ENCODE assay signal across 8 mouse cellular contexts in genomic region chr11:98916376-98916775, GRCm38 (mm10). TPM values are rescaled to one million over a fixed set of nuclear protein-coding genes. Genes with fewer than 3 reads are reported as not detected.
DNase-seq lines count a peak whose midpoint lies in the region; ATAC-seq and TF ChIP-seq lines count a peak whose summit lies in the region.
"Not testable (repeated sequence)": the region's sequence is repeated elsewhere in the genome, so short reads cannot be mapped to it uniquely, and the experiment has no call there.

No protein-coding gene starts in this region.

- H3K4me2 ChIP-seq in CH12.LX (ENCODE audit: insufficient read depth, low read depth, poor library complexity, severe bottlenecking); hindbrain, postnatal 0 days (ENCODE audit: low read depth, low read length); midbrain, embryonic 14.5 days (ENCODE audit: low read length); stomach, postnatal 0 days (replicated peaks; ENCODE audit: low read depth): not testable (repeated sequence)

- not testable (repeated sequence) for TF ChIP-seq EP300 in CH12.LX (IDR thresholded peaks at IDR 0.05; ENCODE audit: low read length); stomach, postnatal 0 days (optimal IDR thresholded peaks at IDR 0.05)

- H3K79me2 ChIP-seq in CH12.LX (replicated peaks; ENCODE audit: control insufficient read depth, extremely low read depth, insufficient read depth, poor library complexity, severe bottlenecking) = peaks cover 11% of the 10 kb centered on the region

- dilution Hi-C loops in CH12.LX (cut with MboI; ENCODE audit: extremely low pct_ligation_motif_present, extremely low pct_unique_long_range_greater_than_20kb, low sequenced_read_pairs) = not testable (repeated sequence)

- H3K27ac ChIP-seq in CH12.LX (ENCODE audit: insufficient read depth, low read depth); hindbrain, postnatal 0 days; left cerebral cortex, adult 2 months; midbrain, embryonic 14.5 days (replicated peaks; ENCODE audit: low read depth, low read length); stomach, postnatal 0 days (replicated peaks): not testable (repeated sequence)

- 0 out of 2 replicates have a peak, but pooled peaks have one; percentile 38 for ATAC-seq in erythroblast, adult 5-6 weeks (replicated peaks; ENCODE audit: low FRiP score, poor library complexity, severe bottlenecking)
- ATAC-seq in hindbrain, postnatal 0 days; midbrain, embryonic 14.5 days (ENCODE audit: low FRiP score, low TSS enrichment); stomach, postnatal 0 days (ENCODE audit: low FRiP score, low TSS enrichment): not testable (repeated sequence)

- intact Hi-C loops in left cerebral cortex, adult 2 months (cut with DNase I) = not testable (repeated sequence)

- peaks cover 0 to 15% of the 10 kb centered on the region in 2 experiments; a peak in 1 of 4 replicates for H3K4me1 ChIP-seq in CH12.LX (ENCODE audit: control insufficient read depth in 1 of 2, insufficient read depth in 2 of 2)
- not testable (repeated sequence) for H3K4me1 ChIP-seq in hindbrain, postnatal 0 days (ENCODE audit: insufficient read depth, low read length); midbrain, embryonic 14.5 days (ENCODE audit: control insufficient read depth, insufficient read depth, low read length); stomach, postnatal 0 days (replicated peaks; ENCODE audit: control insufficient read depth, insufficient read depth)

- peak; percentile 50 for DNase-seq in CH12.LX (ENCODE audit: extremely low read depth)
- peak; percentile 62 for DNase-seq in R1 (ENCODE audit: low read depth, low spot score)
- not testable (repeated sequence) for DNase-seq in hindbrain, postnatal 0 days (ENCODE audit: low spot score); left cerebral cortex, adult 2 months (ENCODE audit: extremely low spot score in 1 of 2, low spot score in 2 of 2)
- peak; percentile 35 for DNase-seq in midbrain, embryonic 14.5 days
- DNase-seq in stomach, postnatal 0 days (ENCODE audit: low spot score) = peak; percentile 39
- peak; percentile 81 for DNase-seq in thymus, postnatal 4 days

- in situ Hi-C loops in CH12.LX (cut with MboI; ENCODE audit: low pct_ligation_motif_present, low pct_unique_long_range_greater_than_20kb, low sequenced_read_pairs) = loop anchor here (5.0 to 10.0 kb wide), 3 partner anchors 58 to 222 kb away; partner anchors contain the start of gene Top2a

- peaks cover 81 to 94% of the 10 kb centered on the region in 2 experiments for H3K36me3 ChIP-seq in CH12.LX (replicated peaks in 1 of 2; ENCODE audit: control insufficient read depth in 1 of 2, insufficient read depth in 1 of 2, low read length in 1 of 2)
- not testable (repeated sequence) for H3K36me3 ChIP-seq in hindbrain, postnatal 0 days (ENCODE audit: insufficient read depth, low read length); midbrain, embryonic 14.5 days (ENCODE audit: control insufficient read depth, insufficient read depth, low read length); stomach, postnatal 0 days (ENCODE audit: control insufficient read depth, insufficient read depth, low read length)

- not testable (repeated sequence) for H3K27me3 ChIP-seq in CH12.LX (replicated peaks); hindbrain, postnatal 0 days (ENCODE audit: insufficient read depth, low read length); midbrain, embryonic 14.5 days (ENCODE audit: control insufficient read depth, insufficient read depth, low read length); stomach, postnatal 0 days (ENCODE audit: control insufficient read depth, insufficient read depth, low read length)

- H3K9ac ChIP-seq in CH12.LX (ENCODE audit: insufficient read depth, low read depth); hindbrain, postnatal 0 days (replicated peaks; ENCODE audit: low read length); midbrain, embryonic 14.5 days (replicated peaks; ENCODE audit: low read length); stomach, postnatal 0 days (ENCODE audit: low read length): not testable (repeated sequence)

- peak; percentile 39 to 72; a peak in 3 of 4 replicates for TF ChIP-seq CTCF in CH12.LX (conservative IDR thresholded peaks at IDR 0.05 in 1 of 2, IDR thresholded peaks at IDR 0.05 in 1 of 2; ENCODE audit: low read depth in 2 of 2, low read length in 2 of 2)
- TF ChIP-seq CTCF in hindbrain, postnatal 0 days (IDR thresholded peaks at IDR 0.05; ENCODE audit: low read depth) = peak; percentile 58
- TF ChIP-seq CTCF in left cerebral cortex, adult 2 months (IDR thresholded peaks at IDR 0.05) = peak; percentile 33
- peak; percentile 70 for TF ChIP-seq CTCF in stomach, postnatal 0 days (IDR thresholded peaks at IDR 0.05; ENCODE audit: low read depth)

- not testable (repeated sequence) for H3K9me3 ChIP-seq in CH12.LX (replicated peaks; ENCODE audit: low read length); hindbrain, postnatal 0 days (ENCODE audit: low read length); midbrain, embryonic 14.5 days (ENCODE audit: control insufficient read depth, low read length); stomach, postnatal 0 days (ENCODE audit: control insufficient read depth, low read length)

- TF ChIP-seq RAD21 in CH12.LX (IDR thresholded peaks at IDR 0.05; ENCODE audit: low read depth, low read length) = peak; percentile 60

- not testable (repeated sequence) for H3K4me3 ChIP-seq in CH12.LX (replicated peaks in 1 of 3; ENCODE audit: low read depth in 2 of 3, low read length in 2 of 3, poor library complexity in 1 of 3); hindbrain, postnatal 0 days (ENCODE audit: low read length); left cerebral cortex, adult 2 months; midbrain, embryonic 14.5 days (replicated peaks; ENCODE audit: low read depth, low read length); stomach, postnatal 0 days (ENCODE audit: low read depth, low read length)

- not testable (repeated sequence) for TF ChIP-seq POLR2A in CH12.LX (IDR thresholded peaks at IDR 0.05; ENCODE audit: low read depth, low read length)

- WGBS in hindbrain, postnatal 0 days = 92% methylated on average over 3 of the region's 3 CpGs
- 97% methylated on average over 3 of the region's 3 CpGs for WGBS in midbrain, embryonic 14.5 days
- WGBS in stomach, postnatal 0 days = 96% methylated on average over 3 of the region's 3 CpGs

TF ChIP-seq in CH12.LX, 34 proteins besides CTCF, POLR2A, EP300 and RAD21:
- TF ChIP-seq ZNF384 (IDR thresholded peaks at IDR 0.05; ENCODE audit: low read depth, low read length) (0 out of 2 replicates have a peak, but pooled peaks have one; percentile 28), SMC3 (IDR thresholded peaks at IDR 0.05; ENCODE audit: low read depth, low read length) (peak; percentile 63)

RNA-seq across cellular contexts. Expression of gene Cdc6, which starts 8.8 kb away (rescaled TPM):
- total RNA-seq in CH12.LX (2012; rRNA removed) = 47.4 and 78.9 TPM in 2 replicates
- 93.7 and 99.3 TPM in 2 replicates for total RNA-seq in CH12.LX (2014; rRNA removed)
- polyA plus RNA-seq in CH12.LX (2012; ENCODE audit: insufficient read length, low read depth) = 81.3 and 91.9 TPM in 2 replicates
- 20.0 and 20.1 TPM in 2 replicates for total RNA-seq in erythroblast, adult 5-6 weeks (2015; ENCODE audit: low replicate concordance)
- 46.7 and 54.2 TPM in 2 replicates for total RNA-seq in erythroblast, adult 5-6 weeks (2017; ENCODE audit: low replicate concordance)
- total RNA-seq in hindbrain, postnatal 0 days (2014; rRNA removed) = 2.5 and 4.6 TPM in 2 replicates
- polyA plus RNA-seq in hindbrain, postnatal 0 days (2015; fragmentation: Nextera tagmentation; extraction: Ambion mirVana) = 3.0 and 3.4 TPM in 2 replicates
- under 1 TPM; 0.35 to 0.36 TPM for total RNA-seq in left cerebral cortex, adult 2 months (2021)
- 2.5 and 5.6 TPM in 2 replicates for polyA plus RNA-seq in midbrain, embryonic 14.5 days (2014; fragmentation: Nextera tagmentation; extraction: Ambion mirVana)
- polyA plus RNA-seq in stomach, postnatal 0 days (2015; fragmentation: Nextera tagmentation; extraction: Ambion mirVana) = 6.6 and 7.0 TPM in 2 replicates

RNA-seq across cellular contexts. Expression of gene Rara, which starts 11.2 kb away (rescaled TPM):
- total RNA-seq in CH12.LX (2012; rRNA removed) (11.1 and 12.1 TPM in 2 replicates), CH12.LX (2014; rRNA removed) (2.7 and 4.5 TPM in 2 replicates)
- polyA plus RNA-seq in CH12.LX (2012; ENCODE audit: insufficient read length, low read depth) = 12.4 and 13.7 TPM in 2 replicates
- 13.1 and 13.2 TPM in 2 replicates for total RNA-seq in erythroblast, adult 5-6 weeks (2015; ENCODE audit: low replicate concordance)
- 2.8 TPM in 2 replicates for total RNA-seq in erythroblast, adult 5-6 weeks (2017; ENCODE audit: low replicate concordance)
- total RNA-seq in hindbrain, postnatal 0 days (2014; rRNA removed) = 16.9 and 19.2 TPM in 2 replicates
- 8.1 and 9.5 TPM in 2 replicates for polyA plus RNA-seq in hindbrain, postnatal 0 days (2015; fragmentation: Nextera tagmentation; extraction: Ambion mirVana)
- total RNA-seq in left cerebral cortex, adult 2 months (2021) = 10 to 100 TPM; 14.0 to 18.7 TPM
- polyA plus RNA-seq in midbrain, embryonic 14.5 days (2014; fragmentation: Nextera tagmentation; extraction: Ambion mirVana) = 8.8 and 11.0 TPM in 2 replicates
- 20.1 and 25.9 TPM in 2 replicates for polyA plus RNA-seq in stomach, postnatal 0 days (2015; fragmentation: Nextera tagmentation; extraction: Ambion mirVana)

RNA-seq across cellular contexts. Expression of gene Wipf2, which starts 52.9 kb away (rescaled TPM):
- total RNA-seq in CH12.LX (2012; rRNA removed) (4.7 TPM in 2 replicates), CH12.LX (2014; rRNA removed) (1.9 and 2.1 TPM in 2 replicates)
- polyA plus RNA-seq in CH12.LX (2012; ENCODE audit: insufficient read length, low read depth) = 7.7 and 9.7 TPM in 2 replicates
- total RNA-seq in erythroblast, adult 5-6 weeks (2015; ENCODE audit: low replicate concordance) = 9.4 and 21.7 TPM in 2 replicates
- 6.4 and 8.2 TPM in 2 replicates for total RNA-seq in erythroblast, adult 5-6 weeks (2017; ENCODE audit: low replicate concordance)
- total RNA-seq in hindbrain, postnatal 0 days (2014; rRNA removed) = 8.1 and 10.4 TPM in 2 replicates
- polyA plus RNA-seq in hindbrain, postnatal 0 days (2015; fragmentation: Nextera tagmentation; extraction: Ambion mirVana) = 3.5 and 3.7 TPM in 2 replicates
- 10 to 100 TPM; 72.7 to 73.9 TPM for total RNA-seq in left cerebral cortex, adult 2 months (2021)
- 5.4 and 6.1 TPM in 2 replicates for polyA plus RNA-seq in midbrain, embryonic 14.5 days (2014; fragmentation: Nextera tagmentation; extraction: Ambion mirVana)
- polyA plus RNA-seq in stomach, postnatal 0 days (2015; fragmentation: Nextera tagmentation; extraction: Ambion mirVana) = 4.9 and 5.3 TPM in 2 replicates
